Mouse (Mus musculus): ENCODE results near the gene Zfp821. TPM values are rescaled to one million over a fixed set of nuclear protein-coding genes. Genes with fewer than 3 reads are reported as not detected.

Zfp821 gene
- polyA plus RNA-seq, 1 experiment: 9.8 TPM

DNA sequence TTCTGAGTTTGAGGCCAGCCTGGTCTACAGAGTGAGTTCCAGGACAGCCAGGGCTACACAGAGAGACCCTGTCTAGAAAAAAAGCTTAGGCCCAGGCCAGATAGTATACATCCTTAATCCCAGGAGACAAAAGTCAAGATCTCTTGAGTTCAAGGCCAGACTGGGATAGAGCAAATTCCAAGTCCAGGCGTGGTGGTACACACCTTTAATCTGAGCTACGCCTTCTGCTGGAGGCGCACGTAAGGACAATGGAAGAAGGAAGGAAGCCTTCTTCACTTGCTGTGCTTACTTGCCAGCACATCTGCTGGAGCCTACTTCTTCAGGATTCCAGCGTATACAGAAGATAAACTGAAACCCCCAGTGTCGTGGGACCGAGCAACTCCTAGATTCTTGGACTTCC, 54.1 kb downstream of the Zfp821 start:
- H3K4me1 ChIP-seq (ENCODE audit: control insufficient read depth, insufficient read depth, low read length): no peaks in the 10 kb centered on the region
- no peak overlapping the region for H3K4me3 ChIP-seq (replicated peaks; ENCODE audit: extremely low read depth, low read depth, low read length)
- WGBS: 84% methylated on average over 7 of the region's 7 CpGs

DNA sequence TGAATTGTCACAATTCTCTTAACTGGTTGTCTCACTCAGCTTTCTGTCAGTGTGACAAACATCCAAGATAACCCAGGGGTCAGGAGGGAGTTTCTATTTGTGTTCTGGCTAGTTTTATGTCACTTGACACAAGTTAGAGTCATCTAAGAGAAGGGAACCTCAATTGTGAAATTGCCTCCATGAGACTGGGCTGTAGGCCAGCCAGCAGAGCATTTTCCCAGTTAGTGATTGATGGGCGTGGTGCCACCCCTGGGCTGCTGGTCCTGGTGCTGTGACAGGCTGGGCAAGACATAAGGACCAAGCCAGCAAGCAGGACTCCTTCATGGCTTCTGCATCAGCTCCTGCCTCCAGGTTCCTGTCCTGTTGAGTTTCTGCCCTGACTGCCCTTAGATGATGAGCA, 54.9 kb downstream of the Zfp821 start:
- TF ChIP-seq POLR2A (IDR thresholded peaks at IDR 0.05; ENCODE audit: borderline replicate concordance, extremely low read depth, low read depth, low read length): no peak
- no peak for TF ChIP-seq CTCF (IDR thresholded peaks at IDR 0.05; ENCODE audit: insufficient read depth, low read length)
- DNase-seq: no peak
- 22% methylated on average over 1 of the region's 1 CpGs for WGBS
- H3K4me3 ChIP-seq (replicated peaks; ENCODE audit: extremely low read depth, low read depth, low read length): no peak overlapping the region
- no peaks in the 10 kb centered on the region for H3K4me1 ChIP-seq (ENCODE audit: control insufficient read depth, insufficient read depth, low read length)

More for the DNA sequence above, 54.1 kb downstream of the Zfp821 start:
- TF ChIP-seq POLR2A (IDR thresholded peaks at IDR 0.05; ENCODE audit: borderline replicate concordance, extremely low read depth, low read depth, low read length): no peak
- no peak for TF ChIP-seq CTCF (IDR thresholded peaks at IDR 0.05; ENCODE audit: insufficient read depth, low read length)
- DNase-seq: no peak

GRCm38 (mm10) chr8:109764031-109764430, 58.7 kb downstream of the Zfp821 start:
- WGBS: 74% methylated on average over 6 of the region's 6 CpGs
- no peak overlapping the region for H3K4me3 ChIP-seq (replicated peaks; ENCODE audit: extremely low read depth, low read depth, low read length)
- H3K4me1 ChIP-seq (ENCODE audit: control insufficient read depth, insufficient read depth, low read length): no peaks in the 10 kb centered on the region
- TF ChIP-seq POLR2A (IDR thresholded peaks at IDR 0.05; ENCODE audit: borderline replicate concordance, extremely low read depth, low read depth, low read length) (no peak), CTCF (IDR thresholded peaks at IDR 0.05; ENCODE audit: insufficient read depth, low read length) (no peak)
- DNase-seq: no peak

DNA sequence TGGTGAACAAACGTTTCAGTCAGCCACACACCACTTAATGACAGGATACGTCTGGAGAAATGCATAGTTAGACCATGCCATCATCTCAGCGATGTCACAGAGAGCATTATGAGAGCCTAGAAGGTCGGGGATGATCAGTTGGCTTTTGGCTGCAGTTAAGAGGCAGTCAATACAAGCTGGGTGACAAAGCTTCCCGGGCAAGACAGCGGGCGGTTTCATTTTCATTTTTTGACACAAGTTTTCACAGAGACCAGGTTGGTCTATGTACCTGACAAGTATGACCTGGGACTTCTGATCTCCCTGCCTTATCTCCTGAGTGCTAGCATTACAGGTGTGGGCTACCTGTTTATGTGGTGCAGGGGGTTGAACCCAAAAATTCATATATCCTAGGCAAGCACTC, 60.7 kb downstream of the Zfp821 start:
- Histone ChIP-seq H3K4me3 (replicated peaks; ENCODE audit: extremely low read depth, low read depth, low read length) (no peak overlapping the region), H3K4me1 (ENCODE audit: control insufficient read depth, insufficient read depth, low read length) (no peaks in the 10 kb centered on the region)
- WGBS: 46% methylated on average over 7 of the region's 7 CpGs
- TF ChIP-seq POLR2A (IDR thresholded peaks at IDR 0.05; ENCODE audit: borderline replicate concordance, extremely low read depth, low read depth, low read length) (no peak), CTCF (IDR thresholded peaks at IDR 0.05; ENCODE audit: insufficient read depth, low read length) (no peak)
- no peak for DNase-seq

GRCm38 (mm10) chr8:109773154-109773553, 67.8 kb downstream of the Zfp821 start:
- WGBS: 27% methylated on average over 3 of the region's 3 CpGs
- Histone ChIP-seq H3K4me3 (replicated peaks; ENCODE audit: extremely low read depth, low read depth, low read length) (no peak overlapping the region), H3K4me1 (ENCODE audit: control insufficient read depth, insufficient read depth, low read length) (no peaks in the 10 kb centered on the region)
- no peak for TF ChIP-seq CTCF (IDR thresholded peaks at IDR 0.05; ENCODE audit: insufficient read depth, low read length)
- no peak for TF ChIP-seq POLR2A (IDR thresholded peaks at IDR 0.05; ENCODE audit: borderline replicate concordance, extremely low read depth, low read depth, low read length)
- DNase-seq: no peak

Other genes with a start within 250 kb of the Zfp821 start
- gene Pmfbp1, start 211.5 kb upstream of the Zfp821 start, polyA plus RNA-seq (2012; rRNA removed): 0.02 TPM in 1 of 2 replicates, not detected in the other
- gene Dhx38, start 139.7 kb upstream of the Zfp821 start, polyA plus RNA-seq (2012; rRNA removed): 19.6 and 23.9 TPM in 2 replicates
- gene Txnl4b, start 139.7 kb upstream of the Zfp821 start, polyA plus RNA-seq (2012; rRNA removed): 3.4 and 5.8 TPM in 2 replicates
- gene Hp, start 126.4 kb upstream of the Zfp821 start, polyA plus RNA-seq (2012; rRNA removed): 1,054 and 1,299 TPM in 2 replicates
- gene Dhodh, start 96.9 kb upstream of the Zfp821 start, polyA plus RNA-seq (2012; rRNA removed): 20.9 and 23.7 TPM in 2 replicates
- gene Pkd1l3, start 91.0 kb upstream of the Zfp821 start, polyA plus RNA-seq (2012; rRNA removed): 0.05 and 0.08 TPM in 2 replicates
- gene Ist1, start 12.3 kb upstream of the Zfp821 start, polyA plus RNA-seq (2012; rRNA removed): 29.8 and 51.7 TPM in 2 replicates
- 24.5 and 31.6 TPM in 2 replicates for gene Atxn1l, start 32.2 kb downstream of the Zfp821 start, polyA plus RNA-seq (2012; rRNA removed)
- gene Ap1g1, start 73.0 kb downstream of the Zfp821 start, polyA plus RNA-seq (2012; rRNA removed): 25.0 and 38.2 TPM in 2 replicates
- 4.4 and 6.6 TPM in 2 replicates for gene Phlpp2, start 163.0 kb downstream of the Zfp821 start, polyA plus RNA-seq (2012; rRNA removed)

All from lung, adult 2 months (tissue).